Mouse (Mus musculus) erythroid progenitor cell, adult 5-6 weeks (primary cell): ENCODE measurements at regions not wholly inside any gene's neighbourhood (a gene's known extent, or its start where the extent isn't known, plus 50 kb on each side); places are given as distances from the start of the nearest gene placed in this dataset.

ENCODE experiments used
- ATAC-seq: replicated peaks from 2 replicates; pipeline ENCODE4 v1.8.0; 2016; ENCODE audit warnings: moderate number of reproducible peaks, mild to moderate bottlenecking, moderate TSS enrichment, inconsistent platforms; ENCODE audit not compliant: poor library complexity, low FRiP score, severe bottlenecking

- ATAC-seq: no peak
These were observed 488.8 kb upstream of the Hs6st1 start for GRCm38 (mm10) chr1:35579392-35579791.

- no peak for ATAC-seq
These were observed 488.2 kb upstream of the Hs6st1 start for GRCm38 (mm10) chr1:35579992-35580391.

DNA sequence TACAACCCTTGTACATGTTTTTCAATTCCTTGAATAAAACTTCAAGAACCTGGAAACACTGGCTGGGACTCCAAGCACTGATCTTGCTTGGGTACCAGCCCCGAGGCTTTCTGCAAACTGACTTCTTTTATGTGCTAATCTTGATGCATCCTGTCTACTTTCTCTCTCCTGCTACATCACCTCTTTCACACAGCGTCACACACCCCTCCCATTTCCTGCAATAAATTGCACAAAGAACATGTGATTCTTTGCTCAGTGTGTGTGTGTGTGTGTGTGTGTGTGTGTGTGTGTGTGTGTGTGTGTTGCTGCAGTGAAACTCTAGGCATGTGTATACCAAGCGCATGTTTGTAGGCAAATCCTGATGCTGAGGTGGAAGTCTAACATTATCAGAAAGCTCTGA lies 487.7 kb upstream of the Hs6st1 start:
- no peak for ATAC-seq

DNA sequence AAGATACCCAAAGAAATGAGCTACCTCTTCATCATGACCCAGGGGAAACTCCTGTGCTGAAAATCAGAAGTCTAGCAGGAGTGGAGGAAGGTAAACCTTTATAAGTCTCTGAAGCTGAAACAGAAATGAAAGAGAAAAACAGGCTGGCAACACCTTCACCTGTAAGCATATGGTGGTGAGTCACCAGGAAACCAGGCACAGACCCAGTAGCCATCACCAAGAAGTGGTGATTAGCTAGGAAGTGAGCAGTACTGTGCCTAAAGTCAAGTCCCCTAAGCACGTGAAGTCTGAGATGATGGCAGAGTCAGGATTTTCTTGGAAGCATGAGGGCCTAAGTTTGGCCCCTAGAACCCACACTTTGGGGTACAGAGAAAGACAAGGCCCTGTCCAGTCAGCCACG lies 480.3 kb upstream of the Hs6st1 start:
- ATAC-seq: no peak

GRCm38 (mm10) chr1:35588939-35589338 lies 479.3 kb upstream of the Hs6st1 start:
- no peak for ATAC-seq

DNA sequence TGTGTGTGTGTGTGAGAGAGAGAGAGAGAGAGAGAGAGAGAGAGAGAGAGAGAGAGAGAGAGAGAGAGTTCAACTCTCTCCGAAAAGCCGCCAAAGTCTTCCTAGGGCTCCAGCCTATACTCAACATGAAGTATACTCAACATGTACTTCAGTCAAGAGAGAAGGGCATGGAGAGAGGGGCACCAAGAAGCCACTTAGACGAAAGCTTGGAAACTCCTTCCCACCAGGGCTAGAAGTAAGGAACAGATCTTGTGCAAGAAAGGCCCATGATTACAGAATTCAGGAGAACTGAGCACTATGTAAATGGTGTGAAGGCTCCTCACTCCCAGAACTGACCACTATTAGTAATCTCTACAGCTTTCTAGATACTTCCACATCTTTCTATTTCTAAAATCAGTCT lies 467.4 kb upstream of the Hs6st1 start:
- no peak for ATAC-seq

DNA sequence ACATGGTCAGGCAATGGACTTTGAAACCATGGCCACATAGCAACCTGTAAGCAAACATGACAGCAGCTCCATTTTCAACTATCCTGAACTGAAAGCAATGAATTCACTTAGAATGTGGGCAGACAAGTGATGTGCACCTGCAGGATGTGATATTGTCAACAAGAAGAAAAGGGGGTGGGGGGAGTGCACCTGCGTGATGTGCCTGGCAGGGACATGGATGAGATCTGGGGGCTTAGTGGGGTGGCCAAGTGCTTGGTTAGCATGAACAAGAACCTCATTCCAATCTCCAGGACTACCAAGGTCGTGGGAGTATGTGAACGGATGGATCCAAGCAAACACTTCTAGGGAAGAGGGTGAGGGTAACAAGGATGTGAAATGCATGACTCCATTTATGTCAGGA lies 453.1 kb upstream of the Hs6st1 start:
- no peak for ATAC-seq

DNA sequence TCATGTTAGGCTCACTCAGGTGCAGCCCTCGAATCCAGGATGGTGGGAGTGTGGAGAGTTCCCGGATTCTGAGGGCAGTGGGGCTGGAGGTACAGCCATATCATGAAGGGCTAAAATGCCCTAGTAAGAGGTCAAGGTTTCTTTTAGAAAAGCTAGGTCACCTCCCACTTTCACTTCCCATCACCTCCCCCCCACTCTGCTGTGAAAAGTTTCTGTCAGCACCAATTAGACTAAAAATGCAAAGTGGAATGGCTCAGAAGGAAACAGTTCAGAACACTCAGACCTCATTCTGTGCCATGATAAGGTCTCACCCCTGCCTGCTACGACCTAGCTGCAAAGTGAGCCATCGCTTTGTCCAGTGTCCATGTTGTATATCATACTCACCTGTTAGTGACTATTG lies 448.7 kb upstream of the Hs6st1 start:
- ATAC-seq: no peak

DNA sequence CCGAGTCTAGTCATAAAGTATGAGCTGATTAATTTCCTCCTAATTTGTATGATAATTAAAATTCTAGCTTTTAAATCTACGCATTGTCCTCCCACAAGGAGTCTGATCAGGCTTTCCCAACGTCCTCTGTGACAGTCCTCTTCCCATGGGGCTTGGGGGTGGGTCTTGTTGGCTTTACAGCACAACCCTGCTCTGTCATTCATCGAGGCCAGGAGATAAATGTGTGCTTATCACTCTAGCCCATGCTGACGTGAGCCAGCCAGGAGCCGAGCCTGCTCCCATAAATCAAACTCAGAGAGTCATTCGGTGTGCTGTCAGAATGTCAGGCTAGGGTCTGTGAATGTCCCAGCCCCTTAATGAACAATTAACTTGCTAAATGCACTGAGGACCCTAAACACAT lies 425.6 kb upstream of the Hs6st1 start:
- ATAC-seq: no peak

- no peak for ATAC-seq
These were observed 414.9 kb upstream of the Hs6st1 start for GRCm38 (mm10) chr1:35653119-35653956.

DNA sequence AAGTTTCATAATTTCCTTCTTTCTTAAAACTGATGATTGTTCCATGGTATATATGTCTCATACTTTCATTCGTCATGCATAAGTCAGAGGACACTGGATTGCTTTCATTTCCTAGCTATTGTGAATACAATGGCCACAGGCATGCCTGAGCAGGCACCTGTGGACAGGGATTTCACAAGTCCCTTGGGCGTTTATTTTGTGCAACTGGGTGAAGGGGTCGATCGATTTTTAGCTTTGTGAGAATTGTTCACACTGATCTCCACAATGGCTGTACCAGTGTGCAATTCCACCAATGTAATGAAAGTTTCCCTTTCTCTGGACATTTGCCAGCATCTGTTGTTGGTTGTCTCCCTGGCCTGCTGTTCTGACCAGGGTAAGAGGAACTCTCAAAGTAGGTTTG lies 405.2 kb upstream of the Hs6st1 start:
- ATAC-seq: no peak

GRCm38 (mm10) chr1:35673524-35673923 lies 394.7 kb upstream of the Hs6st1 start:
- ATAC-seq: no peak

DNA sequence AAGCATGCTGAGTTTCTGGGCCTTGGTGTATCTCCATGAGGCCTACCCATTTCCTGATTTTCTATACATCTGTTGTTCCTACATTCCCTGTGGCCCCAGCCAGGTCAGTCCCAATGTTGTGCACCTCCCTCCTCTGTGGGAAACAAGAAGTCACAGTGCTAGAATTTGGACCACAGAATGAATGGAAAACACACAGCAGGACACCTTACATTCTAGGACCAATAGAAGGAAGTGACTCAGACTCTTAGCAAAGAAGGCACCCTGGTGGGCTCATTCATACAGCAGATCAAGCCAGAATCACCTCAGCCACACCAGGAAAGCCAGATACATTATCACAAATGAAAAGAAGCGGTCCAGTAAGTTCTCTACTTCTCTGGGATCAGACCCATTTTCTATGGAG lies 394.2 kb upstream of the Hs6st1 start:
- no peak for ATAC-seq

DNA sequence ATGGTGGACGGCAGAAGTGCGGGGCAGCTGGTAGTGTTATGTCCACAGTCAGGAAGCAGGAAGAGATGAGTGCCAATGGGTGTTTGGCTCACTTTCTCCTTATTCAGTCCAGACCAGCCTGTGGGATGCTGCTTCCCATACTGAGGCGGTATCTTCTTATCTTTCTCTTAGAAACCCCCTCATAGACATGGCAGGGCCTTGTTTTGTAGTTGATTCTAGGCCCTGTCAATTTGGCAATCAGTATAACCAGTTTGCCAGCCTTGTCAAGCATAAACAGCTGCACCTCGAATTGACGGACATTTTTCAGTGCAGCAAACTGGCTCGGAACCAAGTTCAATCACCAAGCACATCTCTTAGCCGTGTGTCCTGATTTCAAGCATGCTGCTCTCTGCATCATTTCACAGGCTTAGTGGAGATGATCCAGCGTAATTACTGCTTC lies 385.7 kb upstream of the Hs6st1 start:
- no peak for ATAC-seq

- no peak for ATAC-seq
These were observed 382.5 kb upstream of the Hs6st1 start for GRCm38 (mm10) chr1:35685651-35686050.

GRCm38 (mm10) chr1:35694349-35694748 lies 373.9 kb upstream of the Hs6st1 start:
- ATAC-seq: no peak

DNA sequence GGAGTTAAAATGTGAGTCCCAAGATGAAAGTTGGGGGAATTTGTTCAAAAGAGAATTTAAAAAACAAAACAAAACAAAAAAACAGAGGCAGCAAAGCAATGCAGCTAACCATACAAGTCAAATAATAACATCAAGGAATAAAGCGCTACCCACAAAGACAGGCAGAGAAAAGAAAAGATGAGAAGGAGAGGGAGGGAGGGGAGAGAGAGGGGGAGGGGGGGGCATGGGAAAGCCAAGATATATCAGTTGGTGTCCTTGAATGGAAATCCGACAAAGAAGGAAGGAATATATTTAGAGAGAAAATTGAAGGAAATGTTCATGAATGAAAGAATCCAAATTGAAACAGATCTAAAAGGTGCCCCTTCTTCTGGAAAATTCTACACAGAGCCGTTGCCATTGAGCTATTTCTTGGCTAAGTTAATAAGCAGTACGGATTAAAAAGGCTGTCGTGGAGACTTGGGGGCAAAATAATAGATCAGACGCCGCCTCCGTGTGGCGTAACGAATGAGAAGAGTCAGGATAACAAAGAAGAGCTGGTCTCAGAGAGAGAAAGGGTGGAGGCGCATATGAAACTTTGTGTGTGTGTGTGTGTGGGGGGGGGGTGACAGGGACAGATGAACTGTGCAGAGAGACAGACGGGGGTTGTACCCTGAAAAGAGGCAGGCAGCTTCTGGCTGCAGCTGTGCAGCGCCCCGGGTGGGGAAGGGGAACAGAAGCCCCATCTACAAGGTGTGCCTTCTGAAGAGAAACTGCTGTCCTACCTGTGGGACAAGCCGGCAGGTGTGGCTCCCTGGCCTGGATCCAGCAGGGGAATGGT lies 373.2 kb upstream of the Hs6st1 start:
- no peak for ATAC-seq

- no peak for ATAC-seq
These were observed 371.0 kb upstream of the Hs6st1 start for GRCm38 (mm10) chr1:35697218-35697617.

DNA sequence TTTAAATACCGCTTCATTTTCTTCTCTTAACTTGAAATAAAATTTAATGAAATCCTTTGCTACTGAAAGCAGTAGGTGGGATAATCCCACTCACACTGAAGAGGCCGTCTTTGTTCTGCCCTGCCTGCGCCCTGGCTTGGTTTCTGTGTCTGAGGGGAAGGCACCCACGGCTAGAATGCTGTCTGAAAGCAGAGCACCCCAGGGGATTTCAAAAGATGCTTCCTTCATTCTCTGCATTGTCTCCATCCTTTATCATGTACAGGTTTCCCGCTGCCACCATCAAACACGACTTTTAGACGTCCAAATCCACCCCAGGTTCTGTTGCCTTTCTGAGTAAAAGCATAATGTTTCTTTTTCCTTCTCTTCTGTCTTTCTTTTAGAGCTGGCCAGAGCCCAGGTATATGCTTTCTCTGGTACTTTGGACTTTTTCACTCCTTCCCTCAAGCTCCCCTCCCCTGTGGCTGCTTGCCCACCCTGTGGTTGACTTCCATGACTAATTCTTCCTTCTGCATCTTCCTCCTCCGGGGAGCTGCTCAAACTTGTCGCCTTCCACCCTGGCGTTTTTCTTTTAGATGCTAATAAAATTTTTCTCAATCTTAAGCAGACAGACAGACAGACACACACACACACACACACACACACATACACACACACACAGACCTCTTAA lies 370.2 kb upstream of the Hs6st1 start:
- ATAC-seq: no peak

GRCm38 (mm10) chr1:35702585-35702984 lies 365.6 kb upstream of the Hs6st1 start:
- no peak for ATAC-seq

GRCm38 (mm10) chr1:35706336-35706735 lies 361.9 kb upstream of the Hs6st1 start:
- no peak for ATAC-seq
